Mouse (Mus musculus) c-Kit-positive CD71-negative TER-119-negative erythroid progenitor cells, embryonic 14.5 days (primary cell): ENCODE results near the gene Lin37.

ENCODE experiments used
- DNase-seq: peaks from one replicate; pipeline ENCODE4 v3.0.0-alpha.2; 2013; ENCODE audit warnings: low read depth

The Lin37 gene

GRCm38 (mm10) chr7:30552102-30553020 lies 7.3 kb downstream of the Lin37 start, which contains the start of the genes Hspb6 and Proser3:
Gene Hspb6, plus strand, starts transcription at chr7:30552178.
Gene Proser3, minus strand, starts transcription at chr7:30552299.
- peak; percentile 97 for DNase-seq

GRCm38 (mm10) chr7:30551445-30552101 lies 8.1 kb downstream of the Lin37 start:
- no peak for DNase-seq

- no peak for DNase-seq
Observed at GRCm38 (mm10) chr7:30550603-30551002, 9.0 kb downstream of the Lin37 start.

- no peak for DNase-seq
Observed at GRCm38 (mm10) chr7:30549880-30550279, 9.8 kb downstream of the Lin37 start.

- no peak for DNase-seq
Observed at GRCm38 (mm10) chr7:30544327-30544726, 15.3 kb downstream of the Lin37 start.

GRCm38 (mm10) chr7:30540572-30540971 lies 19.1 kb downstream of the Lin37 start:
- DNase-seq = no peak

GRCm38 (mm10) chr7:30534633-30535577 lies 24.7 kb downstream of the Lin37 start, which contains the start of gene Arhgap33:
Gene Arhgap33, minus strand, starts transcription at chr7:30535060.
- DNase-seq = peak; percentile 99

GRCm38 (mm10) chr7:30533941-30534632 lies 25.6 kb downstream of the Lin37 start:
- DNase-seq = no peak

- DNase-seq = no peak
Observed at GRCm38 (mm10) chr7:30532931-30533330, 26.7 kb downstream of the Lin37 start.

GRCm38 (mm10) chr7:30531291-30531815 lies 28.3 kb downstream of the Lin37 start:
- no peak for DNase-seq

- no peak for DNase-seq
Observed at GRCm38 (mm10) chr7:30526981-30527380, 32.7 kb downstream of the Lin37 start.

GRCm38 (mm10) chr7:30526399-30526798 lies 33.2 kb downstream of the Lin37 start:
- DNase-seq = no peak

GRCm38 (mm10) chr7:30525954-30526353 lies 33.7 kb downstream of the Lin37 start:
- no peak for DNase-seq

- DNase-seq = no peak
Observed at GRCm38 (mm10) chr7:30524487-30524886, 35.2 kb downstream of the Lin37 start.

- no peak for DNase-seq
Observed at GRCm38 (mm10) chr7:30522871-30523270, 36.8 kb downstream of the Lin37 start.

GRCm38 (mm10) chr7:30520856-30521255 lies 38.8 kb downstream of the Lin37 start:
- DNase-seq = no peak

GRCm38 (mm10) chr7:30520396-30520795 lies 39.2 kb downstream of the Lin37 start:
- no peak for DNase-seq

GRCm38 (mm10) chr7:30518325-30518724 lies 41.3 kb downstream of the Lin37 start:
- no peak for DNase-seq

- no peak for DNase-seq
Observed at GRCm38 (mm10) chr7:30515003-30515760, 44.5 kb downstream of the Lin37 start.

GRCm38 (mm10) chr7:30508061-30508460 lies 51.6 kb downstream of the Lin37 start:
- no peak for DNase-seq
